Mouse (Mus musculus) layer of hippocampus, adult 9-10 months (tissue): ENCODE data around the gene Eya2.
"Not testable (repeated sequence)": the region's sequence is repeated elsewhere in the genome, so short reads cannot be mapped to it uniquely, and the experiment has no call there.

Source experiments
- DNase-seq: peaks from one replicate; pipeline ENCODE4 v3.0.0; 2022; ENCODE audit warnings: low spot score

The Eya2 gene

DNA sequence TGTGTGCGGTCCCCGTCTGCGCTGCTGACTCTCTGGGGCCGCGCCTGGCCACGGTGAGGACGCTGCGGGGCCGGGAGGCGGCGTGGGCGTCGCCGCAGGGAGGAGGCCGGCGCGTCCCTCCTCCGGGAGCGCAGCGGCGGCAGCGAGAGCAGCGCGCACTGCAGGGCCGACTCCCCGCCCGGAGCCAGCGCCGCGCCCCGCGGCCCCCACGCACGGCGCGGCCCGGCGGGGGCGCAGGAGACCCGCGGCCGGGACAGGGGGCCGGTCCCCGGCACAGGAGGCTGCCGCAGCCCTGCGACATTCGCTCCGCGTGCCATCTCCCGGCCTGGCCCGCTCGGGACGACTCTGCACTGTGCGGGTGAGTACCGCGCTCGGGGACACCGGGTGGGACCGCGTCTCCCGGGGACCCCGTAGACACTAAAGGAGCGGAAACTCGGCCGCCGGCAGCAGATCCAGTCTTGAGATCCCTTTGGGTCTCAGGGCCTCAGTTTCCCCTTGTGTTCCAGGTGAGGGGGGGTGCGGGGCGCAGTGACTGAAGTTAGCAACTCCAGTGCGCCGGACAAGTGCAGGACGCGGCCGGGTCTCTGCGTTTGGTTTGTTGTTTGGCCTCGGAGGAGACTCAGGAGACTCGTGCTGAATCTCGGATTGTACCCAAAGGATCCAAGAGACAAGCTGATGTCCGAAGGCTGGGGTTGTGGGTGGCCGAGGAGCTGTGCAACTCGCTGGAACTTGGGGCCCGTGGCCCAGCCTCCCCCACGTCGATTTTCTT is at the start of gene Eya2:
TSS of gene Eya2 (plus strand) at position 126 of the 769 bp plus-strand sequence.
- DNase-seq: no peak

GRCm38 (mm10) chr2:165545687-165546086 is 49.1 kb upstream of the Eya2 start:
- no peak for DNase-seq

DNA sequence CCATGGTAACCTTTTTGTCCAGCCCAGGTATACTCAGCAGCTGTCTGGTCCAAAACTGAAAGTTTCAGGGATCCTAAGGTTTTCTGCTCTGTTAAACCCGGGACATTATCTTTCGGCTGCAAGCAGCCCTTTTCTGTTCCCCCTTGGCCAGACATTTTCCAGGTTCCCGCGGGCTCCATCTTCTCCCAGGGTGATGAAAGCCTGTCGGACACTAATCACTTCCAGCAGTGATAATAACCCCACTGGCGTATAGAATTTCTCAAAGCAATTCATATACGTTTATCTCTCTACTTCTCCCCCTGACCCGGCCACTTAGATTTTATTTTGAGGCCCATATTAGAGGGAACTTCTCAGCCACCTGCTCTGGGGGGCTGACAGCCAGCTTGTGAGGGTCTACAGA is 48.5 kb upstream of the Eya2 start:
- DNase-seq: no peak

- DNase-seq: no peak
Measured at GRCm38 (mm10) chr2:165547410-165547809, 47.4 kb upstream of the Eya2 start.

DNA sequence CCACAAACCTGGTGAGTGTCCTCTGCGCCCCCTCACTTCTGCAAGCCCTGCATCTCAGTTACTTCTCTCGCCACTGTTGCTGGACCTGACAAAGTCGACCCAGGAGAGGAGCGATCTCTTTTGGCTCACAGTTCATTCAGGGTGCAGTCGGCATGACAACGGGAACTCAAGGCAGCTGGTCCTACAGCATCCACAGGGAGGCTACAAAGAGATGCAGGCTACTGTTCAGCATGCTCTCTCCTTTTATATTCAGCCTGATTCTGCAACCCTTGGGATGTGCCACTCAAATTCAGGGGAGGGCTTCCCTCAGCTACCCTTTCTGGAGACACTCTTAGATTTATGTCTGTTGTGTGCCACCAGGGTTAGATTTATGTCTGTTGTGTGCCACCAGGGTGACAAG is 46.2 kb upstream of the Eya2 start:
- DNase-seq: no peak

DNA sequence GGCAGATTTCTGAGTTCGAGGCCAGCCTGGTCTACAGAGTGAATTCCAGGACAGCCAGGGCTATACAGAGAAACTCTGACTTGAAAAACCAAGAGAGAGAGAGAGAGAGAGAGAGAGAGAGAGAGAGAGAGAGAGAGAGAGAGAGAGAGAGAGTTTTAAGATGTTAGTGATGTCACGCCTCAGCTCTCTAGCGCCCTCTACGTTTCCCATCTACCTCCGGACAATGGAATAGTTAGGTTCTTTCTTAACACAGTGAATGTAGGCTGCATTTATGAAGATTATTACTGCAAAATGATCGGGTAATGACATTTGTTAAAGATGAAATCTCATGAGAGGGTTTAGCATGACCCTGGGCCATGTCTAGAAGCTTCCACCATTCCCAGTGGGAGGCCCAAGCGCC is 44.4 kb upstream of the Eya2 start:
- not testable (repeated sequence) for DNase-seq

- no peak for DNase-seq
Measured at GRCm38 (mm10) chr2:165554066-165554465, 40.8 kb upstream of the Eya2 start.

- DNase-seq: no peak
Measured at GRCm38 (mm10) chr2:165557278-165557677, 37.6 kb upstream of the Eya2 start.

DNA sequence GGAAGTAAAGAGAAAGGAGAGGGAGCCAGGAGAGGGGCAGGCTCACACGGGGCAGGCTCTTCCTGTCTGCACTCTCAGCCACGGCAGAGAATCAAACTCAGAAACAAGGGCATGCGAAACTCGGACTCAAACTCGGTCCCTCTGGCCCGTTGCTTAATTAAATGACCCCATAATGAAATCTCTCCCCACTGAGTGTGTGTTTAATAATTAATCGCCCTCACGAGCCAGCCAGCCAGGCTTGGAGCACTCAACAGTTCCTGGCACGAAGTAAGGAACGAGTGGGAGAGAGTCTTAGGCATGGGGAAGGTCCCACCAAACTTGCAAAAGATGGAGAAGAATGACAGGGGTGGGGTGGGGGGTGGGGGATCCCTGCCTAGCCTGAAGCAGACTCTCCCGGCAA is 35.9 kb upstream of the Eya2 start:
- DNase-seq: no peak

GRCm38 (mm10) chr2:165559506-165560235 is 35.2 kb upstream of the Eya2 start:
- no peak for DNase-seq

DNA sequence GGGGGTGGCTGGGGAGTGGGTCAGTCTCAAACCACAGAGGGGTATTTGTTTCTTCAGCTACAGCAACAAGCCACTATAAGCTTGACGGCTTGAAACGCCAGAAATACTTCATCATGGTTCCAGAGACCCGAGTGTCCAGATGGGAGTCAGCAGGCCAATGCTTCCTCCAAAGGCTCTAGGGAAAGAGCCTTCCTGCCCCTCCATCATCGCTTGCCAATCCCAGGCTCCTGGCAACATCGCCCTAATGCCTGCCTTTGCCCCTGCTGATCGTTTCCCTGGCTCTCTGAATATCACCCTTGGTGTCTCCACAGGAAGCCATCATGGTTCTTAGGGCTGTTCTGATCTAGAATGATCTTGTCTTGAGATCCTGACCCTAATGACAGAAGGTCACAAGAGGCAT is 33.0 kb upstream of the Eya2 start:
- DNase-seq: no peak

DNA sequence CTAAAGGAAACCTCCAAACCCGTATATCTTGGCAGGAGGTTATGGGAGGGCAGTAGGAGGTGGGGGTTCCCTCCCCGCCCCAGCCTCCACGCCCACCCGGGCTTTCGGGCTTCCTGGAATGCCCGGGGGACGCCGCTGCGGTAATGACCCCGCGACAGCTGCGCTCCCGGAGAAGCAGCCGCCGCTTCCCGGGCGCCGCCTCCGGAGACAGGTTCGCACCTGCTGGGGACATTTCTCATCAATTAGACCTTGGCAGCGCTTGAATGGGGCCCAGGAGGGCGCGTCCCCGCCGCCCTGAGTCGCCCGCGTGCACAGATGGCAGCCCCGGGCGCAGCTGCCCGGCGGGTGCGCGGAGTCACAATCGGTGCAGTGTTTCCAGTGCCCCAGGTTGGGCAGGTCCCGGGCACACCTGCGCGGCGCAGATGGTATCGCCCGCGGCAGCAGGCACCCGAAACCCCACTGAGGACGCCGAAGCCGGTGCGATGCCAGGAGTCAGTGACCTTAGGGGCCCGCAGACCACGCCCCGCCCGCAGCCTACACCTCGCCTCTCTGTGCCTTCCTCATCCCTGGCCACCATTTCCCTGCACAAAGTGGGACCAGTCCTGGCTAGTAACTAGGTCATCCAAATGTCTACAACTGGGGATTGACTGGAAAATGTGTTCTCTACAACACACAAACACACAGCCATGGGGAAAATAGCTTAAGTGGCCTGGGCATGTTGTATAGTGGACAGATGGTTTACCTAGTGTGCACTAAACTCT is 31.4 kb upstream of the Eya2 start:
- no peak for DNase-seq

- DNase-seq: no peak
Measured at GRCm38 (mm10) chr2:165564101-165564500, 30.7 kb upstream of the Eya2 start.

DNA sequence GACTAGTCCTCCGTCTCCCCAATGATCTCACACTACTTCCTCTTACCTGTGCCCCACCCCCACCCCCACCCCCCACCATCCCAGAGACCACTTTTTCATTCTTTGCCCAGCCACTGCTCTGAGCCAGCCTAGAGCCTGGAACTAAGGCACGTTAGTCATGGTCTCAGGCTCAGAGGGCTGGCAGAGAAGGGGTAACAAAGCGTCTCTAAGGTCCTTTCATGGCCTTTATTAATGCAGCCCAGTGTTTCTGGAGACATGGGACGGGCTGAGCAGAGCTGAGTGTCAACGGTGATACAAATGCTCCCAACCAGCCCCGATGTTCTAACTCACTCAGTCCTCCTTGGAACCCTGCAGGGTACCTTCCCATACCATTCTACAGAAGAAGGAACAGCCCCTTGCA is 30.2 kb upstream of the Eya2 start:
- DNase-seq: no peak

DNA sequence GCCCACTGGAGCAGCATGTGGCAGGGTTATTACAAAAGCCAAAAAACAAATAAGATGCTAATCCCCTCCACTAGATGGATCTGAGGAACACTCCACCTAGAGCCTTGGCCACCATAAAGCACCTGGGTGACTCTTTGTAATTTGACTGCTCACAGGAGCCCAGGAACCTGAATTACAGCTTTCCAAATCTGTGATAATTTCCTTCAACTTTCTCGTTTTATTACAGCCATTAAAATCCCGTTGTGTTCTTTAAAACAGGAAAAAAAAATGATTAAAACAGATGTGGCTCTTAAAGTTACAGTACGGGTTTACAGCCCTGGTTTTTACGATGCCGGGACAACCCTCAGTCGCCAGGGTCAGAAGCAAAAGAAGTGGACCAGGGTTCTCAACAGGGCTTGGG is 27.9 kb upstream of the Eya2 start:
- no peak for DNase-seq

DNA sequence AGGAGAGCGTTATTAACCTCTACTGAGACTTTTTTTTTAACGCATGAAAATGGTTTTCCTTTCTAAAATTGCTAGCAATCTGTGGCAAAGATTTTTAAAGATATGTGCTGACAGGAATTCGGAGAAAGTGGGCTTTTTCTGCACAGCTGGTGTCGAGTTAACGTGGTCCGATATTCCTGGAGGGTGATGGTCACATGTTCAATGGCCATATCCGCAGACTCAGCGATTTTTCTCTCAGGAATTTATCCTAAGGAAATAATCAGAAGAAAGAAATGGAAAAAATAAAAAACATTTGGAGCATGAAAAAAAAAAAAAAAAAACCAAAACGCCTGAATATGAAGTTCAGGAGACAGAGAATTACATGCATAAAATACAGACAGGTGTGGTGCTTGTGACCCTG is 27.0 kb upstream of the Eya2 start:
- no peak for DNase-seq

- DNase-seq: no peak
Measured at GRCm38 (mm10) chr2:165568911-165569310, 25.9 kb upstream of the Eya2 start.

- no peak for DNase-seq
Measured at GRCm38 (mm10) chr2:165571216-165571778, 23.5 kb upstream of the Eya2 start.

DNA sequence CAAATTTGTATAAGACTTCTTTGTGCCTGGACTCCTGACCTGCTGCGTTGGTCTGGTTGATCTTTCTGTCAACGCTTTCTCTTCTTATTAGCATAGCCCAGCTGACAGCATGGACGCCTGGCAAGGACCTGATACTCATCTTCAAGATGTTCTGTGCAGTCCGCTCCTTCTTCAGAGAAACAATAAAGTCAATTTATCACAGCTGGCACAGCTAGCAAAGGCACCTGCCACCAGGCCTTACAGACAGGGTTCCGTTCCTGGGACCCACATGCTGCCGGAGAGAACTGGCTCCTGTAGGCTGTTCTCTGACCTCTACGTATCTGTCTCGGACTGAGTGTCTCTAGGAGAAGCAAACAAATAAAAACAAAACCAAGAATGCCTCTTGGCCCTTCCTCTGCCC is 11.8 kb upstream of the Eya2 start:
- no peak for DNase-seq

DNA sequence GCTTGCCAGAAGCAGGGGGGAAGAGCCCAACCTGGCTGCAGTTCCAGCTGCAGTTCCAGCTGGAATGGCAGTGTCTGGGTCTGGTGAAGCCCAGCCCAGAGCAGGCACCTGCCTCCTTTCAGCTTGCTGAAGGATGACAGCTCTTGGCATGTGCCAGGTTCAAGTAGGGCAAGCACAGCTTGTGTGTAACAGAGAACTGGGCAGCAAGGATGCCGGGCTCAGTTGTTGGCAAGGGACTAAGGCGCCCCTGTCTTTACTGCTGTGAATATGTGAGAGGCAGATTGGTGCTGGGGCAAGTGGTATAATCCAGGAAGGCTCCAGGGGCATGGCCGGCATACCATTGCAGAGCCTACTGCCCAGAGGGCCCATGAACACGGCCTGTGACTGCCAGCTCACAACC is 11.3 kb upstream of the Eya2 start:
- DNase-seq: no peak

GRCm38 (mm10) chr2:165584563-165584962 is 10.3 kb upstream of the Eya2 start:
- DNase-seq: no peak

GRCm38 (mm10) chr2:165590742-165591141 is 4.1 kb upstream of the Eya2 start:
- no peak for DNase-seq

DNA sequence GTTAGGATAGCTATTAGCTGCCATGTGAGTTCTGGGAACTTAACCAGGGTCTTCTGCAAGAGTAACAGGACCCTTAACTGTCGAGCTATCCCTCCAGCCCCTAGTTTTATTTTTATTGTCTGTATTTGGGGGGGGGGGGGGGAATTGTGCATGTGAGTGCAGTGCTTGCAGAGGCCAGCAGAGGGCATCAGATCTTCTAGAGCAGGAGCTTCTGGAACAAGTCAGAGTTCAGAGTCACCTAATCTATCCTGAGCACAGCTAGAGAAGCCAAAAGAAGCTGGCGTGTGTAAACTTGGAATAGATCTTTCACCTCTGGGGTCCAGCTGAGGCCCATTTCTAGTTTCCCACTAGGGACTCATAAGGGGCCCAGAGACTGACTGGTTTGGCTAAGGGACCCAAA is 1.1 kb upstream of the Eya2 start:
- no peak for DNase-seq
